Mouse (Mus musculus): ENCODE measurements around the gene Ugt8a. TPM values are rescaled to one million over a fixed set of nuclear protein-coding genes. Genes with fewer than 3 reads are reported as not detected.

The Ugt8a gene
- 20.1 and 21.3 TPM in 2 replicates for polyA plus RNA-seq (2021; fragmentation: Nextera tagmentation)
- long read RNA-seq, experiment 1, transcript Ugt8a-201 (6 exons, 3,740 nt) = major isoform, 271 of 315 reads
- long read RNA-seq, experiment 1, transcript Ugt8a-203 (5 exons, 3,762 nt) = minor isoform, 9 of 315 reads
- long read RNA-seq, experiment 1, partial matches to known transcripts = 8 of 315 reads
- long read RNA-seq, experiment 1, other reads (novel, unspliced or antisense) = 27 of 315 reads
- long read RNA-seq, experiment 2, transcript Ugt8a-201 (6 exons, 3,740 nt) = major isoform, 11 of 28 reads
- long read RNA-seq, experiment 2, transcript Ugt8a-202 (2 exons, 1,295 nt) = minor isoform, 5 of 28 reads
- long read RNA-seq, experiment 2, partial matches to known transcripts = 3 of 28 reads
- long read RNA-seq, experiment 2, other reads (novel, unspliced or antisense) = 7 of 28 reads

GRCm38 (mm10) chr3:125938092-125938755 is at the start of gene Ugt8a:
TSS of gene Ugt8a (minus strand) at chr3:125938619.

All from left cerebral cortex, adult 6 months (tissue).